Mouse (Mus musculus): ENCODE data around the gene Clcn5.

GRCm38 (mm10) chrX:7325455-7325854 is 6.3 kb upstream of the Clcn5 start:
- peak; percentile 36 for TF ChIP-seq CTCF (conservative IDR thresholded peaks at IDR 0.05; ENCODE audit: low read length)
- TF ChIP-seq NANOG (IDR thresholded peaks at IDR 0.05; ENCODE audit: borderline replicate concordance, low read length): no peak
- no peak for TF ChIP-seq POU5F1 (IDR thresholded peaks at IDR 0.05; ENCODE audit: borderline replicate concordance, low read length)

All from E14TG2a.4 (cell line).